Mouse (Mus musculus): Measurements from ENCODE around the gene Cd300lb. TPM values are rescaled to one million over a fixed set of nuclear protein-coding genes. Genes with fewer than 3 reads are reported as not detected.
"Not testable (repeated sequence)": the region's sequence is repeated elsewhere in the genome, so short reads cannot be mapped to it uniquely, and the experiment has no call there.

The Cd300lb gene
- polyA plus RNA-seq, 1 experiment from 2014 or later: 0.36 TPM

DNA sequence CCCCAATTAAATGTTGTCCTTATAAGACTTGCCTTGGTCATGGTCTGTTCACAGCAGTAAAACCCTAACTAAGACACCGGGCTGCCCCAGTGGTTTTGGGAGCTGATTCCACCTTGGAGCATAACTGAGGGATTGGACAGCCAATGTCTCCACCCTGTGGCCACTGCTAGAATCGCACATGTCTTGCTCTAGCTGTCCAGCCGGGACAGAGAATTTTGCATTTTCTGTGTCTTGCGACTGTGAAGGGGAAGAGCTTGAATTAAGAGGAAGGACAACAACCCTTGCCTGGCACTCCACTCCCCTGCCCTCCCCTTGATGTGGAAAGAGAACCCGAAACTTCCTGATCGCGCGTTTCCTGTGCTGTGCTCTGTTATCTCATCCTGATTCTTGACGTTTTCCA is 21.3 kb downstream of the Cd300lb start:
- no peaks in the 10 kb centered on the region for H3K27me3 ChIP-seq (ENCODE audit: insufficient read depth, low read length)
- DNase-seq (ENCODE audit: low spot score) (peak; percentile 90), ATAC-seq (replicated peaks; ENCODE audit: low FRiP score, low read depth) (peak; percentile 68)
- H3K4me2 ChIP-seq (ENCODE audit: low read length): no peak overlapping the region
- no peak overlapping the region for H3K27ac ChIP-seq
- no peaks in the 10 kb centered on the region for H3K4me1 ChIP-seq (replicated peaks; ENCODE audit: insufficient read depth, low read length)
- H3K4me3 ChIP-seq (replicated peaks; ENCODE audit: low read depth, low read length): no peak overlapping the region
- 18% methylated on average over 9 of the region's 9 CpGs for WGBS
- H3K36me3 ChIP-seq (ENCODE audit: insufficient read depth, low read length): no peaks in the 10 kb centered on the region
- no peaks in the 10 kb centered on the region for H3K9me3 ChIP-seq (replicated peaks; ENCODE audit: low read length)
- no peak overlapping the region for H3K9ac ChIP-seq (ENCODE audit: low read depth, low read length)
- peak; percentile 91 for TF ChIP-seq CTCF (IDR thresholded peaks at IDR 0.05; ENCODE audit: low read depth)

- H3K27ac ChIP-seq; H3K27me3 ChIP-seq (ENCODE audit: insufficient read depth, low read length): not testable (repeated sequence)
These were observed 24.6 kb downstream of the Cd300lb start for GRCm38 (mm10) chr11:114909538-114909937.

GRCm38 (mm10) chr11:114908086-114908485 is 26.1 kb downstream of the Cd300lb start:
- no peak overlapping the region for H3K4me2 ChIP-seq (ENCODE audit: low read length)
- WGBS: 45% methylated on average over 4 of the region's 4 CpGs
- TF ChIP-seq CTCF (IDR thresholded peaks at IDR 0.05; ENCODE audit: low read depth): no peak
- no peak for DNase-seq (ENCODE audit: low spot score)
- no peak for ATAC-seq (replicated peaks; ENCODE audit: low FRiP score, low read depth)
- no peak overlapping the region for H3K27ac ChIP-seq
- no peak overlapping the region for H3K4me3 ChIP-seq (replicated peaks; ENCODE audit: low read depth, low read length)
- H3K4me1 ChIP-seq (replicated peaks; ENCODE audit: insufficient read depth, low read length): no peaks in the 10 kb centered on the region
- no peaks in the 10 kb centered on the region for H3K9me3 ChIP-seq (replicated peaks; ENCODE audit: low read length)
- no peaks in the 10 kb centered on the region for H3K36me3 ChIP-seq (ENCODE audit: insufficient read depth, low read length)
- no peak overlapping the region for H3K9ac ChIP-seq (ENCODE audit: low read depth, low read length)
- no peaks in the 10 kb centered on the region for H3K27me3 ChIP-seq (ENCODE audit: insufficient read depth, low read length)

More at GRCm38 (mm10) chr11:114909538-114909937, 24.6 kb downstream of the Cd300lb start:
- not testable (repeated sequence) for DNase-seq (ENCODE audit: low spot score); H3K9me3 ChIP-seq (replicated peaks; ENCODE audit: low read length); H3K4me3 ChIP-seq (replicated peaks; ENCODE audit: low read depth, low read length); ATAC-seq (replicated peaks; ENCODE audit: low FRiP score, low read depth); H3K4me2 ChIP-seq (ENCODE audit: low read length); H3K9ac ChIP-seq (ENCODE audit: low read depth, low read length); H3K36me3 ChIP-seq (ENCODE audit: insufficient read depth, low read length); H3K4me1 ChIP-seq (replicated peaks; ENCODE audit: insufficient read depth, low read length)
- peak; percentile 42; the same call in 1 of the 2 replicates for TF ChIP-seq CTCF (IDR thresholded peaks at IDR 0.05; ENCODE audit: low read depth)
- 41% methylated on average over 3 of the region's 3 CpGs for WGBS

- no peak overlapping the region for H3K4me3 ChIP-seq (replicated peaks; ENCODE audit: low read depth, low read length)
- H3K4me2 ChIP-seq (ENCODE audit: low read length): no peak overlapping the region
- H3K4me1 ChIP-seq (replicated peaks; ENCODE audit: insufficient read depth, low read length): no peaks in the 10 kb centered on the region
- no peak overlapping the region for H3K9ac ChIP-seq (ENCODE audit: low read depth, low read length)
- no peaks in the 10 kb centered on the region for H3K27me3 ChIP-seq (ENCODE audit: insufficient read depth, low read length)
- TF ChIP-seq CTCF (IDR thresholded peaks at IDR 0.05; ENCODE audit: low read depth): no peak
- WGBS: 84% methylated on average over 4 of the region's 4 CpGs
- no peak for ATAC-seq (replicated peaks; ENCODE audit: low FRiP score, low read depth)
- H3K9me3 ChIP-seq (replicated peaks; ENCODE audit: low read length): no peaks in the 10 kb centered on the region
- DNase-seq (ENCODE audit: low spot score): no peak
- H3K27ac ChIP-seq: no peak overlapping the region
- no peaks in the 10 kb centered on the region for H3K36me3 ChIP-seq (ENCODE audit: insufficient read depth, low read length)
These were observed 26.6 kb downstream of the Cd300lb start for GRCm38 (mm10) chr11:114907567-114907966.

GRCm38 (mm10) chr11:114903224-114903623 is 31.0 kb downstream of the Cd300lb start:
- Histone ChIP-seq H3K27ac (no peak overlapping the region), H3K9me3 (replicated peaks; ENCODE audit: low read length) (no peaks in the 10 kb centered on the region), H3K4me3 (replicated peaks; ENCODE audit: low read depth, low read length) (no peak overlapping the region), H3K4me1 (replicated peaks; ENCODE audit: insufficient read depth, low read length) (no peaks in the 10 kb centered on the region), H3K27me3 (ENCODE audit: insufficient read depth, low read length) (no peaks in the 10 kb centered on the region), H3K4me2 (ENCODE audit: low read length) (no peak overlapping the region), H3K9ac (ENCODE audit: low read depth, low read length) (no peak overlapping the region), H3K36me3 (ENCODE audit: insufficient read depth, low read length) (no peaks in the 10 kb centered on the region)
- DNase-seq (ENCODE audit: low spot score) (no peak), ATAC-seq (replicated peaks; ENCODE audit: low FRiP score, low read depth) (no peak)
- no peak for TF ChIP-seq CTCF (IDR thresholded peaks at IDR 0.05; ENCODE audit: low read depth)
- 91% methylated on average over 4 of the region's 4 CpGs for WGBS

- H3K4me3 ChIP-seq (replicated peaks; ENCODE audit: low read depth, low read length): no peak overlapping the region
- 16% methylated on average over 1 of the region's 1 CpGs for WGBS
- no peak for TF ChIP-seq CTCF (IDR thresholded peaks at IDR 0.05; ENCODE audit: low read depth)
These were observed 36.2 kb downstream of the Cd300lb start for GRCm38 (mm10) chr11:114898026-114898425.

DNA sequence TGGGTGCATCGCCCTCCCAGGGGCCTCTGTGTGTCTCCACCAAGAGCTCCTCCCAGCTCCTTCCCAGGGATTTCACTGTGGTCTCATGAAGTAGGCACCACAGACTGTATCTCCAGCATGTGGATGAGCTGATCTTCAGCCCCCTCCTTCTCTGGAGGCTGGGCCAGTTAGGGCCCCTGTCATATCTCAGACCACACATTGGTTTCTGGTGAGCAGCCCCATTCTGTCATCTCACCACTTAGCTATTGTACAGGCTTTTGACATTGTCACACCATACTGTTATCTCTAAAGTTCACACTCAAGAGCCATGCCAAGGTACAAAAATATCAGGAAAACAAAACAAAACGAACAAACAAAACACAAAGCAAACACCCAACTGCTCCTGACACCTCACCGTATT is 38.1 kb downstream of the Cd300lb start:
- WGBS: 77% methylated on average over 3 of the region's 3 CpGs

More at GRCm38 (mm10) chr11:114898026-114898425, 36.2 kb downstream of the Cd300lb start:
- no peak for DNase-seq (ENCODE audit: low spot score)
- Histone ChIP-seq H3K9ac (ENCODE audit: low read depth, low read length) (no peak overlapping the region), H3K27ac (no peak overlapping the region), H3K4me2 (ENCODE audit: low read length) (no peak overlapping the region), H3K36me3 (ENCODE audit: insufficient read depth, low read length) (no peaks in the 10 kb centered on the region), H3K4me1 (replicated peaks; ENCODE audit: insufficient read depth, low read length) (no peaks in the 10 kb centered on the region), H3K9me3 (replicated peaks; ENCODE audit: low read length) (no peaks in the 10 kb centered on the region), H3K27me3 (ENCODE audit: insufficient read depth, low read length) (no peaks in the 10 kb centered on the region)
- ATAC-seq (replicated peaks; ENCODE audit: low FRiP score, low read depth): no peak

More for the DNA sequence above, 38.1 kb downstream of the Cd300lb start:
- no peaks in the 10 kb centered on the region for H3K27me3 ChIP-seq (ENCODE audit: insufficient read depth, low read length)
- H3K9me3 ChIP-seq (replicated peaks; ENCODE audit: low read length): no peaks in the 10 kb centered on the region
- no peak for TF ChIP-seq CTCF (IDR thresholded peaks at IDR 0.05; ENCODE audit: low read depth)
- H3K36me3 ChIP-seq (ENCODE audit: insufficient read depth, low read length): no peaks in the 10 kb centered on the region
- DNase-seq (ENCODE audit: low spot score) (no peak), ATAC-seq (replicated peaks; ENCODE audit: low FRiP score, low read depth) (no peak)
- no peak overlapping the region for H3K27ac ChIP-seq
- no peak overlapping the region for H3K4me3 ChIP-seq (replicated peaks; ENCODE audit: low read depth, low read length)
- H3K4me1 ChIP-seq (replicated peaks; ENCODE audit: insufficient read depth, low read length): no peaks in the 10 kb centered on the region
- H3K4me2 ChIP-seq (ENCODE audit: low read length): no peak overlapping the region
- H3K9ac ChIP-seq (ENCODE audit: low read depth, low read length): no peak overlapping the region

Measured in kidney, postnatal 0 days (tissue).